Mouse (Mus musculus) lung, embryonic 14.5 days (tissue): ENCODE results near the gene Lingo1. TPM values are rescaled to one million over a fixed set of nuclear protein-coding genes. Genes with fewer than 3 reads are reported as not detected.

ENCODE experiments used
- ATAC-seq: fragments of 200-750 bp; cut with Nextera tagmentation; 2 replicates; pipeline ENCODE4 v1.8.0; 2017; ENCODE audit warnings: mild to moderate bottlenecking, moderate TSS enrichment, moderate library complexity; ENCODE audit not compliant: insufficient read depth
- DNase-seq: peaks from one replicate; pipeline ENCODE4 v3.0.0-alpha.2; 2015
- H3K27ac ChIP-seq: fragments of 300-500 bp; sonication (generic); 2 replicates; pipeline ENCODE4 v1.5.1; 2014; ENCODE audit warnings: low read depth, mild to moderate bottlenecking, moderate library complexity
- H3K27me3 ChIP-seq: fragments of 300-500 bp; sonication (generic); 2 replicates; pipeline ENCODE4 v1.6.1; 2014; ENCODE audit warnings: low read length, control low read depth; ENCODE audit not compliant: insufficient read depth
- H3K36me3 ChIP-seq: fragments of 300-500 bp; sonication (generic); 2 replicates; pipeline ENCODE4 v1.6.1; 2014; ENCODE audit warnings: control low read depth; ENCODE audit not compliant: insufficient read depth
- H3K4me1 ChIP-seq: fragments of 300-500 bp; sonication (generic); 2 replicates; pipeline ENCODE4 v1.6.1; 2014; ENCODE audit warnings: antibody characterized with exemption, control low read depth; ENCODE audit not compliant: insufficient read depth
- H3K4me2 ChIP-seq: fragments of 300-500 bp; sonication (generic); 2 replicates; pipeline ENCODE4 v1.6.1; 2014; ENCODE audit warnings: mild to moderate bottlenecking
- H3K4me3 ChIP-seq: fragments of 300-500 bp; sonication (generic); 2 replicates; pipeline ENCODE4 v1.5.1; 2014; ENCODE audit warnings: low read depth, low read length
- H3K9ac ChIP-seq: fragments of 300-500 bp; sonication (generic); 2 replicates; pipeline ENCODE4 v1.6.1; 2014
- H3K9me3 ChIP-seq: fragments of 300-500 bp; sonication (generic); 2 replicates; pipeline ENCODE4 v1.6.1; 2016; ENCODE audit warnings: low read depth, low read length, control low read depth
- CTCF ChIP-seq: IDR thresholded peaks from 2 replicates; pipeline ENCODE4 v1.5.1; 2016; ENCODE audit warnings: antibody characterized with exemption, low read depth
- WGBS: fragments of 180-500 bp; shearing (Covaris S2); extraction: QIAGEN DNeasy Blood & Tissue Kit; methylation state at CpG from one replicate; pipeline ENCODE4 v1.1.7; 2014; 5-methylcytosine and 5-hydroxymethylcytosine counted together
- polyA plus RNA-seq: library from polyadenylated mRNA; unstranded; fragments of >200 nt; fragmentation: Nextera tagmentation; extraction: Ambion mirVana; gene quantifications from 2 replicates; pipeline ENCODE4 v1.2.1, GENCODE M21; 2014

The Lingo1 gene
- polyA plus RNA-seq, 1 experiment from 2014 or later, result 4.8 TPM

- Histone ChIP-seq H3K4me3 (no peak overlapping the region), H3K4me1 (no peaks in the 10 kb centered on the region), H3K9me3 (no peaks in the 10 kb centered on the region), H3K9ac (no peak overlapping the region), H3K27ac (no peak overlapping the region), H3K27me3 (no peaks in the 10 kb centered on the region), H3K4me2 (no peak overlapping the region), H3K36me3 (no peaks in the 10 kb centered on the region)
- 74% methylated on average over 6 of the region's 6 CpGs for WGBS
- DNase-seq (no peak), ATAC-seq (no peak)
- TF ChIP-seq CTCF, result no peak
These were observed 85.3 kb downstream of the Lingo1 start for GRCm38 (mm10) chr9:56710958-56711357.

DNA sequence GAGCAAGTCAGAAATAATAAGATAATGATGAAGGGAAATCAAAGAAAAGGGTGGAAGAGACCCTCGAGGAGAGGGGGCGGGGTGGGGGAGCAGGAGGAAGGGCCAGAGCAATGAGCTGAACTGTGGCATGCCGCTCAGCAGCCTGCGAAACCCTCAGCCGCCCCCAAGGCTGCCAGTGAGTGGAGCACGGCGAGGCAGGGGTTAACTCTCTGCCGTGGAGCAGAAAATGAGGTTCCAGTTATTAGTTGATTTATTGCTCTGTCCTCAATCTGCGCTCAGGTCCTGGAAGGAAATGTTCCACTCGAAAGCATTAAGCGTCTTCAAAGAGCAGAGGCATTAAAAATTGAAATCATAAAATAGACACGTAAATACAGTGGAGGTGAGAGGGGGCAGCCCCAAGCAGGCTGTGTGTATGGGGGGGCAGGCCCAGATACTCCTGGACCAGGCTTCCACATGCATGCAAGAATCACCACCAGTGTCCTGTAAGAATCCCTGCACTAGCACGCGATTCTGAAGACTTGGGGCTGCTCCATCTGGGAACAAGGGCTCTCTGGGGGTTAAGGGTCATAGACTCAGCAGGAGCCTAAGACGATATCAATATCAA is 89.7 kb downstream of the Lingo1 start:
- H3K4me3 ChIP-seq, result no peak overlapping the region
- no peak overlapping the region for H3K4me2 ChIP-seq
- DNase-seq (no peak), ATAC-seq (no peak)
- no peak overlapping the region for H3K9ac ChIP-seq
- no peaks in the 10 kb centered on the region for H3K9me3 ChIP-seq
- no peak for TF ChIP-seq CTCF
- no peaks in the 10 kb centered on the region for H3K36me3 ChIP-seq
- H3K4me1 ChIP-seq, result no peaks in the 10 kb centered on the region
- no peak overlapping the region for H3K27ac ChIP-seq
- no peaks in the 10 kb centered on the region for H3K27me3 ChIP-seq
- 38% methylated on average over 15 of the region's 15 CpGs for WGBS

DNA sequence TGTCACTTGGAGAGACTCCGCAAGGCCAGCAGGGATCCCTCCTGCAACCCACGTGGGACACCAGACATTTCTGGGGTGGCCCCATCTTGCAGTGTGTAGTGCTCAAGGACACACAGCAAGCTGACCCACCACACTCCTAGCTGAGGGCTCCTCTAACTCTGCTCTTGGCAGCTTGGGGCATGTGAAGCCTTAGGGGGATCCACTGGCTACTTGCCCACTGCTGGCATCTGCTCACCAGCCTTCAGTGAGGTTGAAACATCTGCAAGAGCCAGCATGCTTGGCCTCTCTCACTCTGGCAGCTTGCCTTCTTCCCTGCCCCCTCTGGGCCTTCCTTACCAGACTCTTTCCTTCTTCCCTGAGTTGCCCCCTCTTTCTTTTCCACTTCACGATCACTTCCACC is 94.9 kb downstream of the Lingo1 start:
- no peak for ATAC-seq
- H3K4me1 ChIP-seq, result no peaks in the 10 kb centered on the region
- H3K9me3 ChIP-seq, result no peaks in the 10 kb centered on the region
- H3K9ac ChIP-seq, result no peak overlapping the region
- peak; percentile 15 for DNase-seq
- no peak overlapping the region for H3K4me3 ChIP-seq
- H3K27me3 ChIP-seq, result no peaks in the 10 kb centered on the region
- TF ChIP-seq CTCF, result no peak
- no peak overlapping the region for H3K27ac ChIP-seq
- H3K36me3 ChIP-seq, result no peaks in the 10 kb centered on the region
- H3K4me2 ChIP-seq, result no peak overlapping the region
- 65% methylated on average over 3 of the region's 3 CpGs for WGBS

DNA sequence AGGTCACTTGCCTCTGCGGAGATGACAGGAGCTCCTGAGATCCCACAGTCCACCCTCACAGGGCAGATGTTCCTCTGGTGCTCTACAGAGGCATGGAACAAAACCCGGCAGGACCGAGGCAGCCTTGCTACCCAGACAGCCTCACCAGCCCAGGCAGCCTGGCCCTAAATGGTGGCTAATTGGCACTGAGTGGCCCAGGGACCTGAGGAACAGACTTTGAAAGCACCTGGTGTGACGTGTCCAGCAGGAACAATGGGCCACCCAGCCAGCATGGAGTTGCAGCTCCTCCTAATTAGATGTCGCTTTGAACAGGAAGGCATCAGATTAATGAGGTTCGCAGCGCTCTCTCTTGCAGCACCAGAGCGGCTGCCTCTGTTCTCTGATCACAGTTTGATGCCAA is 95.4 kb downstream of the Lingo1 start:
- Histone ChIP-seq H3K4me2 (no peak overlapping the region), H3K36me3 (no peaks in the 10 kb centered on the region), H3K9me3 (no peaks in the 10 kb centered on the region), H3K27ac (no peak overlapping the region), H3K4me1 (no peaks in the 10 kb centered on the region), H3K9ac (no peak overlapping the region), H3K4me3 (no peak overlapping the region), H3K27me3 (no peaks in the 10 kb centered on the region)
- DNase-seq (no peak), ATAC-seq (no peak)
- 68% methylated on average over 8 of the region's 8 CpGs for WGBS
- no peak for TF ChIP-seq CTCF

GRCm38 (mm10) chr9:56698715-56699370 is 97.4 kb downstream of the Lingo1 start:
- H3K4me2 ChIP-seq, result no peak overlapping the region
- no peak for TF ChIP-seq CTCF
- H3K4me3 ChIP-seq, result no peak overlapping the region
- no peaks in the 10 kb centered on the region for H3K4me1 ChIP-seq
- ATAC-seq, result no peak
- 69% methylated on average over 7 of the region's 7 CpGs for WGBS
- no peaks in the 10 kb centered on the region for H3K27me3 ChIP-seq
- no peaks in the 10 kb centered on the region for H3K9me3 ChIP-seq
- H3K36me3 ChIP-seq, result no peaks in the 10 kb centered on the region
- H3K9ac ChIP-seq, result no peak overlapping the region
- no peak overlapping the region for H3K27ac ChIP-seq
- DNase-seq, result no peak

GRCm38 (mm10) chr9:56694079-56694478 is 102.2 kb downstream of the Lingo1 start:
- H3K27me3 ChIP-seq, result no peaks in the 10 kb centered on the region
- 72% methylated on average over 3 of the region's 3 CpGs for WGBS
- H3K4me2 ChIP-seq, result no peak overlapping the region
- no peak for TF ChIP-seq CTCF
- no peak overlapping the region for H3K27ac ChIP-seq
- no peak for ATAC-seq
- H3K9ac ChIP-seq, result no peak overlapping the region
- H3K4me3 ChIP-seq, result no peak overlapping the region
- DNase-seq, result no peak
- H3K36me3 ChIP-seq, result no peaks in the 10 kb centered on the region
- H3K4me1 ChIP-seq, result no peaks in the 10 kb centered on the region
- no peaks in the 10 kb centered on the region for H3K9me3 ChIP-seq

DNA sequence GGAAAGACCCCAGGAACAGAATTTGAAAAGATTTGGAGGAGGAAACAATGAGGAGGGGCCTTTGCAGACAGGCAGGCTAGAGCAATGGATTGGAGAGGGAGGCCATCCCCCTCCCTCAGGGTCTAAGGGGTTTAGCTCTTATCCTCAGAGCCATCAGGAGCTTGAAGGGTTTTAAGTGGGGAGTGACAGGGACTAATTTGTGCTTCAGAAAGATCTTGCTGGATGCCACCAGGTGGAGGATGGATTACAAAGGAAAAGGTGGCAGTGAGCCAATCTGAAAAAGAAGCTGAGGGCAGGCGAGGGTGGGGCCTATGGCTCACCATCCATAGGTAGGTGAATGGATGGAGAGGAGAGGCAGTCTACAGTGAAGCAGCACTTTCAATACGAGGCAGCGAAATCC is 105.0 kb downstream of the Lingo1 start:
- Histone ChIP-seq H3K27me3 (no peaks in the 10 kb centered on the region), H3K4me1 (peaks cover 3% of the 10 kb centered on the region), H3K36me3 (no peaks in the 10 kb centered on the region), H3K9ac (no peak overlapping the region), H3K9me3 (no peaks in the 10 kb centered on the region), H3K4me2 (no peak overlapping the region), H3K27ac (no peak overlapping the region), H3K4me3 (no peak overlapping the region)
- ATAC-seq (no peak), DNase-seq (no peak)
- WGBS, result 65% methylated on average over 3 of the region's 3 CpGs
- no peak for TF ChIP-seq CTCF
